ENCODE assay signal across 9 mouse cellular contexts in genomic region chr15:9608177-9608576, GRCm38 (mm10).
DNase-seq lines count a peak whose midpoint lies in the region; ATAC-seq and TF ChIP-seq lines count a peak whose summit lies in the region.
"Had no signal": no experiment of that assay in that cellular context is flagged by ENCODE, and none has a peak within 500 bp of the region (broad histone marks: within the 10 kb centered on the region; RNA-seq: fewer than 3 reads in every experiment).

No protein-coding gene starts in this region.

- H3K27me3 ChIP-seq in embryonic facial prominence, embryonic 11.5 days (ENCODE audit: control insufficient read depth, insufficient read depth, low read length), result no peaks in the 10 kb centered on the region
- H3K27me3 ChIP-seq in embryonic facial prominence, embryonic 10.5 days (replicated peaks; ENCODE audit: low read depth, poor library complexity, severe bottlenecking), result no peaks in the 10 kb centered on the region
- H3K27me3 ChIP-seq in liver, adult 2 months (ENCODE audit: control insufficient read depth, insufficient read depth, low read length), result no peaks in the 10 kb centered on the region
- no peaks in the 10 kb centered on the region for H3K27me3 ChIP-seq in CH12.LX (replicated peaks)
- no peaks in the 10 kb centered on the region for H3K27me3 ChIP-seq in kidney, postnatal 0 days (ENCODE audit: insufficient read depth, low read length)
- H3K27me3 ChIP-seq: intestine, embryonic 15.5 days had no signal

- no peak for TF ChIP-seq EP300 in CH12.LX (IDR thresholded peaks at IDR 0.05; ENCODE audit: low read length)

- H3K4me2 ChIP-seq in embryonic facial prominence, embryonic 11.5 days (ENCODE audit: low read depth, low read length), result no peak overlapping the region
- H3K4me2 ChIP-seq in CH12.LX (ENCODE audit: insufficient read depth, low read depth, poor library complexity, severe bottlenecking), result no peak overlapping the region
- no peak overlapping the region for H3K4me2 ChIP-seq in kidney, postnatal 0 days (ENCODE audit: low read length)
- H3K4me2 ChIP-seq: intestine, embryonic 15.5 days had no signal

- no peaks in the 10 kb centered on the region for H3K9me3 ChIP-seq in embryonic facial prominence, embryonic 11.5 days (replicated peaks; ENCODE audit: control insufficient read depth, low read length)
- no peaks in the 10 kb centered on the region for H3K9me3 ChIP-seq in embryonic facial prominence, embryonic 10.5 days
- no peaks in the 10 kb centered on the region for H3K9me3 ChIP-seq in CH12.LX (replicated peaks; ENCODE audit: low read length)
- no peaks in the 10 kb centered on the region for H3K9me3 ChIP-seq in kidney, postnatal 0 days (replicated peaks; ENCODE audit: low read length)
- H3K9me3 ChIP-seq: intestine, embryonic 15.5 days had no signal

- H3K27ac ChIP-seq in embryonic facial prominence, embryonic 11.5 days (replicated peaks; ENCODE audit: low read depth, low read length), result no peak overlapping the region
- H3K27ac ChIP-seq in embryonic facial prominence, embryonic 10.5 days (replicated peaks), result no peak overlapping the region
- H3K27ac ChIP-seq in liver, adult 2 months (replicated peaks; ENCODE audit: insufficient read depth, low read depth, low read length), result no peak overlapping the region
- no peak overlapping the region for H3K27ac ChIP-seq in CH12.LX (ENCODE audit: insufficient read depth, low read depth)
- H3K27ac ChIP-seq in kidney, postnatal 0 days, result no peak overlapping the region
- H3K27ac ChIP-seq: intestine, embryonic 15.5 days had no signal

- no peak overlapping the region for H3K4me3 ChIP-seq in embryonic facial prominence, embryonic 11.5 days (ENCODE audit: low read depth, low read length)
- no peak overlapping the region for H3K4me3 ChIP-seq in embryonic facial prominence, embryonic 10.5 days
- H3K4me3 ChIP-seq in liver, adult 2 months (ENCODE audit: insufficient read depth, low read depth, low read length), result no peak overlapping the region
- H3K4me3 ChIP-seq in CH12.LX (replicated peaks in 1 of 3; ENCODE audit: low read depth in 2 of 3, low read length in 2 of 3, poor library complexity in 1 of 3), result no peak overlapping the region
- H3K4me3 ChIP-seq in kidney, postnatal 0 days (replicated peaks; ENCODE audit: low read depth, low read length), result no peak overlapping the region
- H3K4me3 ChIP-seq: intestine, embryonic 15.5 days had no signal

- dilution Hi-C loops in CH12.LX (cut with MboI; ENCODE audit: extremely low pct_ligation_motif_present, extremely low pct_unique_long_range_greater_than_20kb, low sequenced_read_pairs), result no loop called here

- no peak overlapping the region for H3K9ac ChIP-seq in embryonic facial prominence, embryonic 11.5 days (replicated peaks; ENCODE audit: low read length)
- H3K9ac ChIP-seq in liver, adult 2 months (ENCODE audit: low read depth, low read length), result no peak overlapping the region
- H3K9ac ChIP-seq in CH12.LX (ENCODE audit: insufficient read depth, low read depth), result no peak overlapping the region
- no peak overlapping the region for H3K9ac ChIP-seq in kidney, postnatal 0 days (ENCODE audit: low read depth, low read length)
- H3K9ac ChIP-seq: intestine, embryonic 15.5 days had no signal

- in situ Hi-C loops in CH12.LX (cut with MboI; ENCODE audit: low pct_ligation_motif_present, low pct_unique_long_range_greater_than_20kb, low sequenced_read_pairs), result no loop called here

- TF ChIP-seq POLR2A in liver, adult 2 months (IDR thresholded peaks at IDR 0.05; ENCODE audit: extremely low read depth, insufficient read depth, low read length), result no peak
- no peak for TF ChIP-seq POLR2A in CH12.LX (IDR thresholded peaks at IDR 0.05; ENCODE audit: low read depth, low read length)

- H3K79me2 ChIP-seq in liver, adult 2 months (ENCODE audit: control insufficient read depth, insufficient read depth, low read length), result no peaks in the 10 kb centered on the region
- H3K79me2 ChIP-seq in CH12.LX (replicated peaks; ENCODE audit: control insufficient read depth, extremely low read depth, insufficient read depth, poor library complexity, severe bottlenecking), result no peaks in the 10 kb centered on the region

- TF ChIP-seq RAD21 in CH12.LX (IDR thresholded peaks at IDR 0.05; ENCODE audit: low read depth, low read length), result peak; percentile 66

- ATAC-seq in embryonic facial prominence, embryonic 11.5 days (replicated peaks; ENCODE audit: insufficient number of reproducible peaks, low FRiP score, low TSS enrichment, low read depth), result no peak
- ATAC-seq in kidney, postnatal 0 days (replicated peaks; ENCODE audit: low FRiP score, low read depth), result no peak
- ATAC-seq: intestine, embryonic 15.5 days had no signal

- 76% methylated on average over 4 of the region's 4 CpGs for WGBS in embryonic facial prominence, embryonic 11.5 days
- 81% methylated on average over 4 of the region's 4 CpGs for WGBS in embryonic facial prominence, embryonic 10.5 days
- 26% methylated on average over 4 of the region's 4 CpGs for WGBS in liver, adult 2 months
- 64% methylated on average over 4 of the region's 4 CpGs for WGBS in kidney, postnatal 0 days

- DNase-seq in embryonic facial prominence, embryonic 11.5 days (ENCODE audit: low spot score), result peak; percentile 30
- DNase-seq in embryonic facial prominence, embryonic 10.5 days (ENCODE audit: low spot score), result no peak
- DNase-seq in liver, adult 2 months (ENCODE audit: extremely low read depth, low read depth, low spot score), result peak; percentile 53
- DNase-seq in liver (no peak), CH12.LX (ENCODE audit: extremely low read depth) (peak; percentile 20)
- peak; percentile 31 for DNase-seq in kidney, postnatal 0 days (ENCODE audit: low spot score)
- DNase-seq in urinary bladder, postnatal 4 days (ENCODE audit: low spot score in 2 of 2), result no peak
- DNase-seq in yolk sac, embryonic 10.5 days (ENCODE audit: low spot score), result no peak

- H3K36me3 ChIP-seq in embryonic facial prominence, embryonic 11.5 days (replicated peaks; ENCODE audit: control insufficient read depth, insufficient read depth, low read depth, low read length), result no peaks in the 10 kb centered on the region
- H3K36me3 ChIP-seq in embryonic facial prominence, embryonic 10.5 days (replicated peaks), result no peaks in the 10 kb centered on the region
- H3K36me3 ChIP-seq in liver, adult 2 months (ENCODE audit: control insufficient read depth, insufficient read depth, low read length), result no peaks in the 10 kb centered on the region
- H3K36me3 ChIP-seq in CH12.LX (replicated peaks in 1 of 2; ENCODE audit: control insufficient read depth in 1 of 2, insufficient read depth in 1 of 2, low read length in 1 of 2), result no peaks in the 10 kb centered on the region
- H3K36me3 ChIP-seq in kidney, postnatal 0 days (ENCODE audit: insufficient read depth, low read length), result no peaks in the 10 kb centered on the region
- H3K36me3 ChIP-seq: intestine, embryonic 15.5 days had no signal

- peak; percentile 34 for TF ChIP-seq CTCF in liver, adult 2 months (IDR thresholded peaks at IDR 0.05; ENCODE audit: low read depth, low read length)
- TF ChIP-seq CTCF in CH12.LX (conservative IDR thresholded peaks at IDR 0.05 in 1 of 2, IDR thresholded peaks at IDR 0.05 in 1 of 2; ENCODE audit: low read depth in 2 of 2, low read length in 2 of 2), result peak in 1 of 2 experiments; percentile 69; a peak in 3 of 4 replicates
- TF ChIP-seq CTCF in kidney, postnatal 0 days (IDR thresholded peaks at IDR 0.05; ENCODE audit: low read depth), result peak; percentile 76

- H3K4me1 ChIP-seq in embryonic facial prominence, embryonic 11.5 days (ENCODE audit: control insufficient read depth, insufficient read depth, low read length), result no peaks in the 10 kb centered on the region
- H3K4me1 ChIP-seq in embryonic facial prominence, embryonic 10.5 days, result no peaks in the 10 kb centered on the region
- H3K4me1 ChIP-seq in liver, adult 2 months (ENCODE audit: control insufficient read depth, insufficient read depth, low read length), result no peaks in the 10 kb centered on the region
- no peaks in the 10 kb centered on the region for H3K4me1 ChIP-seq in CH12.LX (ENCODE audit: control insufficient read depth in 1 of 2, insufficient read depth in 2 of 2)
- H3K4me1 ChIP-seq in kidney, postnatal 0 days (replicated peaks; ENCODE audit: insufficient read depth, low read length), result no peaks in the 10 kb centered on the region
- H3K4me1 ChIP-seq: intestine, embryonic 15.5 days had no signal

TF ChIP-seq in CH12.LX, 34 proteins besides CTCF, POLR2A, EP300 and RAD21:
- TF ChIP-seq NRF1 (IDR thresholded peaks at IDR 0.05; ENCODE audit: low read depth, low read length) (no peak), KAT2A (IDR thresholded peaks at IDR 0.05; ENCODE audit: insufficient replicate concordance, low read length) (no peak), SMC3 (IDR thresholded peaks at IDR 0.05; ENCODE audit: low read depth, low read length) (peak; percentile 82), HCFC1 (IDR thresholded peaks at IDR 0.05; ENCODE audit: low read depth, low read length) (no peak)

Comparison
In these comparisons a context has a peak if more than half of its experiments do, and no peak if none do; other contexts are left out.
1. DNase-seq: peak in embryonic facial prominence, embryonic 11.5 days (single experiment), liver, adult 2 months (single experiment), CH12.LX (single experiment) and kidney, postnatal 0 days (single experiment); none in embryonic facial prominence, embryonic 10.5 days (single experiment), liver (single experiment), urinary bladder, postnatal 4 days (0 of 2) and yolk sac, embryonic 10.5 days (single experiment).